Mouse (Mus musculus) adipocyte (in vitro differentiated cells): ENCODE data around the gene Cfap70.

ENCODE experiments used
- DNase-seq: peaks from one replicate; pipeline ENCODE4 v3.0.0-alpha.2; 2016; ENCODE audit warnings: low spot score

Cfap70 gene

DNA sequence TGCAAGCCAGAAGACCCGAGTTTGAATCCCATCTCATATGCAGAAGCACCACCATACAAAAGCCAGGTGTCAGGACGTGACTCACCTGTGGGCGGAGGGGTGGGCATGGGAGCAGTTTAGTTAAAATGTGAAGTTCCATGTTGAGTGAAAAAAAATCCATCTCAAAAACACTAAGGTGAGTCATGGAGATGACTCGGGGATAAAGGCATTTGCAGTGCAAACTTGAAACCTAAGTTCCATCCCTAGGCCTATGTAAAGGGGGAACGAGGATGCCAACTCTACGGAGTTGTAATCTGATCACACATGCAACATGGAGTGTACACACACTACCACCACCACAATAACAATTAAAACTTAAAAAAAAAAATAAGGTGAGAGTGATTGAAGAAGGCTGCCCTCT is 29.0 kb downstream of the Cfap70 start:
- no peak for DNase-seq

DNA sequence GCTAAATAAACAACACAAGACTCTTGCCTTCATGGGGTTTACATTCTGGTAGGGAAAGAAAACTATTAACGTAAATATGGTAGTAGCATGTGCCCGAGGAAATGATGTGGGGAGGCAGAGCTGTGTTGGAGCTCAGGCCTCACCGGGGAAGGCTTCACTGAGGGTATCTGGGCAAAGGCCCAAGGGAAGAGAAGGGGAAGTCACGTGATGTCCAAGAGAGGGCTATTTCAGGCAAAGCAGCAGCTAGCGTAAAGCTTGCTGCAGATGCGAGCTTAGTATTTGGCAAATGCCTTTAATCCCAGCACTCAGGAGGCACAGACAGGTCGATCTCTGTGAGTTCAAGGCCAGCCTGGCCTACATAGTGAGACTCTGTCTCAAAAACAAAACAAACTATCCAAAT is 29.8 kb downstream of the Cfap70 start:
- DNase-seq = no peak

DNA sequence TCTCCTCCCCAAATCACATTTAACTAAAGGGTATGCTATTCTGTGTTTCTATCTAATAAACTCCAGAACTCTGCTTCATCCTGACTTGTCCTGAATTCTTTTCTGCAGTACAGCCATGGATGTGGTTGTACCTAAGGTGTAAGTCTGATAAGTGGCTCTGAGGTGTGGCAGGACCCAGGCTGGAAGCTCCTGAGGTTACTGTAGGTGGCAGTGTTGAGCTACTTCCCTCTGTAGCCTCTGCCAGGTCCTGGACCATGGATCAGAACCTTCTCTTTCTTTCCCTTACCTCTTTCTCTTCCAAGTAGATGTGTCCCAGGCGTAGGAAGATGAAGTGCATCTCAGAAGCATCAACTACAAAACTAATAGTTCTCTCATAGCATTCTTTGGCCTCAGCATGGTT is 52.0 kb downstream of the Cfap70 start:
- DNase-seq = no peak

DNA sequence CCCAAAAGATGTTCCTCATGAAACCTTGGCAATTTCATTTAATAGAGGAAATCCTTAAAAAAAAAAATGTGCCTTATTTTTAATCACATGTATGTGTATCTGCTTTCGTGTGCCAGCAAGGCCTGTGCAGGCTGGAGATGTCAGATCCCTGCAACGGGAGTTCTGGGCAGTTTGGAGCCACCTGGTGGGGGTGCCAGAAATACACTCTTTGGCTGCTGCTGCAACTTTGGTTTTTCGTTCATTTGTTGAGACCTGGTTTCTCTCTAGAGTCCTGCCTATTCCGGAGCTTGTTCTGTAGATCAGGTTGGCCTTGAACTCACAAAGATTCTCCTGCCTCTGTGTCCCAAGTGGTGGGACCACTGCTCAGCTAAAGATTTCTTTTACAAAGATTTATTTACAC is 53.2 kb downstream of the Cfap70 start:
- peak; percentile 29 for DNase-seq

DNA sequence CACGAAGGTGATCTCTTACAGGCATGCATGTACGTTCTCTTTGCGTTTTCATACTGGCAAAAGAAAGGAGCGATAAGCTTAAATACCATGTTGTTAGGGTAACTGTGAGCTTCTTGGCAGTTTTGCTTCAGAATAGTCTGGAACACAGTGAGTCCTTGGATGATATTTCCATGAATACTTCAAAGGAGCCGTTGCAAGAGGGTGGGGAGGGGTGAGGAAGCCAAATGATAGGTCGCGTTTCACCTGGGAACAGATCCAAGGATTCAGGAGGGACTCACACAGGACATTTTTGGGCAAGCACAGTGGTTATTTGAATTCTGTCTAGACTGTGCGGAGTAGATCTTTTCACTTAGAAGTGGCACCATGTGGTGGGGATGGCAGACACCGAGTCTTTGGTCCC is 54.8 kb downstream of the Cfap70 start:
- DNase-seq = no peak

DNA sequence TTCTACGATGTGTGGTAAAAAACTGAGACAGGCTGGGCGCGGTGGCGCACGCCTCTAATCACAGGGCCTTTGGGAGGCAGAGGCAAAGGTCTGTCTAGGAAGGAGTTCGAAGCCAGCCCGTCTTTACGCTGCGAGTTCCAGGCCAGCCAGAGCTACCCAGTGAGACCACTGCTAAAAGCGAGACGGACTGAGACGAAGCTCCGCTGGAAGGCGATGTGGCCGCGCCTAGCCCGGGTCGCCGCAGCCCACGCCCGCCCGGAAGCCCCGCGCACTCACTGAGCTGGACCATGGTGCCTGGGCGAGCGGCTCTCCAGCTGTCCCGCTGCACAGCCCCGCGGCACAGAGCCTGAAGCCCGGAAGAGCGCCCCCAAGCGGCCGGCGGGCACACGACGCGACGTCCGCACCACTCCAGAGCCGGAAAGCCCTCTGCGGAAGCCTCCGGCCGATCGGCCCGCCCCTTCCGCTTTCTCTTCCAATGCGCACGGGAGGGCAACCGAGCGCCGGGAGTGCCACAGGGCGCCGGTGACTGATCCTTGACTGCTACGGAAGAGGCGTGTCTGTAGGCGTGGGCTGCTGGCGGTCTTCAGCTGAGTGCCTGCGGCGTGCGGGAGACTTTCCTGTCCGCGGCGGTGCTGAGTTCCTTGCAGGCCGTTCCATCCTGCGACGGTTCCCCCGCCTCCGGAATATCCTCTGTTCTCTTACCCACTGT is 58.7 kb downstream of the Cfap70 start, which contains the start of gene Mrps16:
Gene Mrps16, minus strand, starts transcription at position 430 of the 709 bp plus-strand sequence.
- DNase-seq = peak; percentile 93

DNA sequence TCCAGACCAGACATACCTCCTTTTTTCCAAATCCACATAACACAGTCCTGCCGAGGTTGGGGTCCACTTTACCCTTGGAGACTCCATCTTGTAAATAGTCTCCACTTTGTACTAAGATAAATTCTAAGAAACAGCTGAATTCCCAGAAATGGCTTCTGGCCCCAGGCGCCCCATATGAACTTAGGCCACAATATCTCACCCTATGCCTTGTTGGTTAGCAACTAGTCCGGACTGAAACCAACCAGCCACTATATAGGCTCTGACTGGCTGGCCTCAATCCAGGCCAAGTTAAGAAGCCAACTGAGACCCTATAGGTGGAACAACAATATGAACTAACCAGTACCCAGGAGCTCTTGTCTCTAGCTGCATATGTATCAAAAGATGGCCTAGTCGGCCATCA is 59.7 kb downstream of the Cfap70 start:
- DNase-seq = no peak

DNA sequence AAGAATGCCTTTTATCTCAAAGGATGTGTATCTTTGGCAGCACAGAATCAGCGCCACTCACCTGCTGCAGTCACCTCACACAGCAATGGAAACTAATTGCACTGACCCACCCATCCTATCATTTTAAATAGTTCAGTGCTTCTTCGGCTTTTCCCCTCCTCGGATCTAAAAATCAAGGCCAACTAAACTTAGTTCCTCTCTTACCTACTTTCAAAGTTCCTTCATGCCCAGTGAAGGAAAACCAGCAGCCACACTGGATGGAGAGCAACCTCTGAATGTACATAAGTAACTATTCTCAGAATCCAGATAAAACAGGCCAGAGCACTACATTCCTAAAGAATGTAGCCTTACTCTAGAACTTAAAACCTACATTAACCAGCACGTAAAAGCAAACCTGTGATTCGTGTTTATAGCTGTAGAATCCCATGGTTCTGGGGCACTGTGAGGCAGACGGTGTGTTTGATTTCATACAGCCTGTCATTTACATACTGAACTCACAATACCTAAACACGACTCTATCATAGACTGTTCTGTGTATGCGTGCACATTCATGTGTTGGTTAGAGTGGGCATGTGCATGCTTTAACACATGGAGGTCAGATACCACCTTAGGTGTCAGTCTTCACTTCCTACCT is 62.5 kb downstream of the Cfap70 start:
- no peak for DNase-seq

DNA sequence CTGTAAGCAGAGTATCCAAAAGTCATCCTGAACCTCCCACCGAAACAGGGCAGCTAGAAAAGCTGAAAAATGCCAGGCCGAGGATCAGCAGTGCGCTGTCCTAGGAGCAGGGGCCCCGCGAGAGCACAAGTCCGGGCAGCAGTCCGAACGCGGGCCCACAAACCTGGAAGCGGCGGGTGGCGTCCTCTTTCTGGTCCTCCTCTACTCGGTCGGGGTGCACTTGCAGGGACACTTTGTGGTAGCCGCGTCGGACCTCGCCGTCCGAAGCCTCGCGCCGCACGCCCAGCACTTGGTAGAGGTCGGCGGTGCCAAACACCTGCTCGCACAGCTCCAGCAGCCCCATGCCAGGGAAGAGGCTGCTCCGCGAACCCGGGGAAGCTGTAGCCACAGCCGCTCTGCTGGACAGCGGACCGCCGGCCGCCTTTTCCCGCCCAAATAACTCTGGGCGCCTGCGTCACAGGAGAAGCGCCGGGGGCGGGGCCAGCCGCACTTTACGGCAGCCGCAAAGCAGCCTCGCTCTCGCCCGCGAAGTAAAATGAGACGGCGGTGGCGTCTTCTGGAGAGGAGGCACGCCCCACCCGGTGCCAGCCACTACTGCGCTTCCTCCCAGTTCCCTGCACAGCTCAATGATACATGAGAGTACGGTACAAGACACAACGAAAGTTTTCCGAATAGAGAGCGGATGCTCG is 63.4 kb downstream of the Cfap70 start, which contains the start of gene Dnajc9:
Gene Dnajc9, minus strand, starts transcription at position 470 of the 689 bp plus-strand sequence.
- peak; percentile 80 for DNase-seq

DNA sequence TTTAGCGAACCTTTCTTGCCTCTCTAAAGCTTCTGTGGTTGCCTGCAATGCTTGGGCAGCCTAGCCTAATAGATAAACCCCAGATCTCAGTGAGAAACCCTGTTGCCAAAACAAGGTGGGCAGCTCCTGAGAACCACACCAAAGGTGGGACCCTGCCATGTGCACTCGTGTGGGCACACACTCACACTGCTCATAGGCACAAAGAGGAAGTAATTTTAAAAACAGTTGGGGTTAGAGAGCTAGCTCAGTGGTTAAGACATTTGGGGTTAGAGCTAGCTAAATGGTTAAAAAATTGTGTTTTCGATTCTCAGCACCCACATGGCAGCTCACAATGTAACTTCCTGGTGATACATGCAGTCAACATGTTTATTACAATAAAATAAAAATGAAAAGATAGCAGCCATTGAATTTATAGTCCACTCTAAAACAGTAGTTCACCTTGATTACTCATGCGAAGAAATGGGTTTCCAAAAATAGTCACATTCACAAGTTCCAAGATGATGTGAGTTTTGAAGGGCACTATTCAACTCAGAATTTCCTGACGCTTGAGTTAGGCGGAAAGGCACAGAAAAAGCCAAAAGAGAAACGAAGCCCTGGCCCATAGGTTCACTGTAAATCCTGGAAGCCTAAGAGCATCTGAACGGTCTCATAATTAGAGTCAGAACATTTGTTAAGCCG is 72.1 kb downstream of the Cfap70 start:
- DNase-seq = no peak

DNA sequence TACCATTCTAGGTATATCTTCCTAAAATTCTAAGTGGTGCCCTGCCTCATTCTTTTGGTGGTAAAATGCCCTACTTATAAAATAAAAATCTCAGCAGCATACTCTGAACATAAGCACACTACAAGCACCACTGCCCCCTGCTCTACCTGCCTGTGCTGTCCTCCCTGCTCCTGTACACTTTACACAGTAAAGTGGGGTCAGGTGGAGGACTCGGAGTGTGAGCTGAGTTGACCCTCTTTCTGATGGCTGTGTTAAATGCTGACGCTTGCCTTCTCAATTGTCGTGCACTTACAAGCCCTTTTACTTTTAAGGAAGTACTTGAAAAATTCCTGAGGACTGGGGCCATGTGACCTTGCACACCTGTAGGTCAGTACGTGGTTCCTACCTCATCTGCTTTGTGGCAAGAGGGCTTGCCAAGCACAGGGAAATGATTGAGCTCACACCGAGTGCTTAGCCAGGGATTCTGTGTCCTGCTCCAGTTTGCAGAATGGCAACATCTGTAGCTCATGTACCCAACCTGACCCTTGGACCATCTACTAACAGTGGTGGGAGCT is 72.9 kb downstream of the Cfap70 start:
- no peak for DNase-seq

DNA sequence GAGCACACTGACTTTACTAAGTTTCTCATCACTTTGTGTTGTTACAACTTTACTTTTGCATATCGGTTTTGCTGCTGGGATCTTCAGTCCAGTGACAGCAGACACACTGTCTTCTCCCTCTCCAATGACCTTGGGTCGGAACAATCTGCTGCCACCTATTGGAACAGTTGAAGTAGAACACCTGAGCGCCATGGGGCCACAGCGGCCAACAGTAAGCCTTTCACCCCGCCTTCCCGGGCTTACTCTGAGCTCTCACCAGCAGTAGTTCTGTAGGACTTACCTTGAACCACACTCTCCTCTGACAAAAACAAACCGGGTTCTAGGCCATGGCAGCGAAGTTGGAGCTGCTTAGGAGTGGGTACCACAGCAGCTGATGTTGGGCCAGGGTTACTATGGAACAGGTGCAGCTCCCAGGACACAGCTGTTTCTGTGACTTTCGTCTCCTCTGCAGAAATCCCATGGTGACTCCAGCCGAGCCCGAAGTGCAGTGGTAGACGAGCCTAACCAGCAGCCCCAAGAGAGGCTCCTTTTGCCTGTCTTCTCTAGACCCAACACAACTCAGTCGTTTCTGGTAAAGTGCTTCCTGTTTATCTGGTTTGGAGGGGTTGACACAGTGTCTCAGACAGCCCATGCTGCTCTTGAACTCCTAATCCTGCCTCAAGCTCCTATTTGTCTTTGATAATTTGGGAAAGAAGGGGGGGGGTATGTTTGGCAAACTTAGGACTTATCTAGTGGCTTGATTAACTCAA is 73.5 kb downstream of the Cfap70 start:
- no peak for DNase-seq

DNA sequence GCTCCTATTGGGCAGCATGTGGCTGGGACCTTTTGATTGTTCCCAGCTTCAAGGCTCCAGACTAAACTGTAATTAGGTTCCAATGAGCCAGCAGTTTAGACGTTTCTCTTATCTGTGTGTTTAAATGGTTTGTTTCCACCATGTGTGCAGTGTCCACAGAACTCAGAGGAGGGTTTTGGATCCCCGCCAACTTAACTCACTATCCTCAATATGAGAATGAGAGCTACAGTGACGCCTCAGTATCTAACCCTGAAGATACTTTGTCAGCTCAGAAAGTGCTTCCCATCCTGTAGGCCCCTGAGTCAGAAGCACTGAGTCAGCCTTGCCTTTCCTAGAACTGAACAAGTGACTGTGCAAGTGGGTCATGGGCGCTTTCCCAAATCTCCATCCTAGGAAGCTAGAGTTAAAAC is 74.9 kb downstream of the Cfap70 start:
- DNase-seq = no peak

DNA sequence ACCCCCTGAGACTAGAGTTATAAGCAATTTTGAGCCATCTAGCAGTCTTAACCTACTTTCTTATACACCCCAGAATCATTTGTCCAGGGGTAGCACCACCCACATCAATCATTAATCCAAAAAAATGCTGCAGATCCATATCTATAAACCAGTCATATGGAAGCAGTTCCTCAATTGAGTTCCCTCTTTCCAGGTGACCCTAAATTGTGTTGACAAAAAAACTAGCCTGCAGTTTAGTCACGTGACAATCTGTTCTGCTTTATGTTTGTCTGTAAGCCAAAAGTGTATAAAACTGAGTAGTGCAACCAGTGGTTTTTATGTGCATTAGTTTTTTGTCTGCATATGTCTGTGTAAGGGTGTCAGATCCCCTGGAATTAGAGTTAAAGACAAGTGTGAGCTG is 80.2 kb downstream of the Cfap70 start:
- no peak for DNase-seq

DNA sequence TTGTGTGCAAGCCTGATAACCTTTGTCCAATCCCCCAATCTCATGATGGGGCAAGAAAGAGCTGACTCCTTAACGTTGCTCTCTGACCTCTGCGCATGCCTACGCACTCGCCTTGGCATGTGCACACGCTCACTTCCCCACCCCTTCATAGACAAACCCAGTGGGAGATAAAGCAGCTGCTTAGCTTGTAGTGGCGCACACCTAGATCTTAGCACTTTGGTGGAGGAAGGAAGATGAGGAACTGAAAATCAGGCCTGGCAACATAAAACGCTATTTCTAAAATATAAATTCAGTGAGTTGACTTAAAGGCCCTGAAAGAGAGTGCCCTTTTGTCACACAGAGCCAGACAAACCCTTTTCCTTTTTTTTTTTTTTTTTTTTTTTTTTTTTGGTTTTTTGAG is 81.2 kb downstream of the Cfap70 start:
- DNase-seq = no peak

DNA sequence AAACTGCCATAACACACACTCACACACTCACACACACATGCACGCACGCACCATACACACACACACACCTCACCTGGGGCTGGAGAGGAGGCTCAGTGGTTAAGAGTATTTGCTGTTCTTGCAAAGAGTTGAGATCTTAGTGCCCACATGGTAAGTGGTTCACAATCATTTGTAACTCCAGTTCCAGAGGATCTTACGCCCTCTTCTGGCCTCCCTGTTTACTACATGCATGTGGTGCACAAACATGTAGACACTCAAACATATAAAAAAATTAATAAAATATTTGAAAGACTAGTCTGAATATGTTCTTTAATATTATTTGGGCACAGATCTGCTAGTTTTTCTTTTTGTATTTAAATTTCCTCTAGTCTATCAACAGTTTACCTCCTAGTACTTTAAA is 83.8 kb downstream of the Cfap70 start:
- no peak for DNase-seq

DNA sequence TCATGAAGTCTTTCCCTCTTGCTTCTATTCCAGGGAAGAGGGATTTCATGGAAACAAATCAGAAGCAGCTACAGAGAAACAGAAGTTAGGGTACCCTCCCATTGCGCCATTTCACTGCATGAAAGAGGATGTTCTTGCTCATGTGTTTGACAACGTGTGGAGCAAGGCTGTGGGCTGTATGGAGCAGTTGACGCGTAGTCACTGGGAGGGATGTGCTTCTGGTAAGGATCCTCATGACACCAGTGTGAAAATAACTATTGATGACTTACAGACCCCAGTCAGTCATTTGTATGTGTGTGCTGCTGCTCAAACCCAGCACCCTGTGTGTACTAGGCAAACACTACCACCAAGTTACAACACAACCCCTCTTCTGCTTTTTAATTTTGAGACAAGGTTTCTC is 88.8 kb downstream of the Cfap70 start:
- no peak for DNase-seq

DNA sequence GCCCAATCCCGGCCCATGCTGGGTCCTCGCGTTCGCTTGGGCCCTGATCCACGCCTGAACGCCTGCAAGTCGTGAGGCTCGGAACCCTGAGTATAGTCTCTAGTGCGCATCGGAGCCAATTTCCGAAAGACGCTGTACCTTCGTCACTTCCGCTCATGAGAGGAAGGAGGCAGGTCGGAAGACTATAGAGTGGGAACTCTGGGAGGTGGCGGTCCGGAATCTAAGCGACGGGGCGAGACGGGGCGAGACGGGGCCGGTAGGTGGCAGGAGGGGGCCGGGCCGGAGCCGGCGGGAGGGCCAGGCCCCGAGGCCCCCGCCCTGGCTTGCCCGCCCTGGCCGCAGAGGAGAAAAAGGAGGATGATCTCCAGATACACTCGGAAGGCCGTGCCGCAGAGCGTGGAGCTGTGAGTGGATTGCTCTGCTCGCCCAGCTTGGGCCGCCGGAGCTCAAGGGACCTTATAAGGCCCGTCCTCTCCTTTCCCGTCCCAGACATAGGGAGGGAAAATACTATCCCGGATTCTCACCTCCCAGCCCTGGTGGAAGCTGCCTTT is 104.0 kb downstream of the Cfap70 start, which contains the start of the genes Ecd and Fam149b:
Gene Ecd, minus strand, starts transcription at position 131 of the 551 bp plus-strand sequence.
Gene Fam149b, plus strand, starts transcription at position 172 of the 551 bp plus-strand sequence.
- peak; percentile 94 for DNase-seq

DNA sequence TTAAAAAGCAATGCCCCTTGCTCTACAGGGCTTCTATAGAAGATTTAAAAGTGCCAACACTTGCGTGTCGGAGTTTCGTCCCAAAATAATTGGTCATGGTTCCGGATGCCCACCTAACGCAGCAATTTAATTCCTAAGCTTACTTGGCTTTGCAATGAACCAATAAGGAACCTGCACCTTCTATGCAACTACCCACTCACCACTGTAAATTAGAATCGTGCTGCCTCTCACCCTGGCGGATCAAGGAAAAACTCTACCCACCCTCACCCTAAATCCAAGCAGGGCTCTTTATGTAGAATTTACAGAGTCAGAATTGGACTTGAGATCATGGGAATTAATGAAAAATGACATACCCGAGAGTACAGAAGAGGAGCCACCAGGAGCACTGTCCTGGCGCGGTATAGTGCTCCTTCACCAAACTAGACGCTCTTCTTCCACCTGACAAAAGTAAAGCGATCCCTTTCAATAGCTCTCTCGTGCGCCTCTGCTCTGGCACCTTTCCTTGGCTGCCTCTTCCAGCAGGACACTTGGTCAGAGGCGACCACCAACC is 104.5 kb downstream of the Cfap70 start:
- DNase-seq = no peak

DNA sequence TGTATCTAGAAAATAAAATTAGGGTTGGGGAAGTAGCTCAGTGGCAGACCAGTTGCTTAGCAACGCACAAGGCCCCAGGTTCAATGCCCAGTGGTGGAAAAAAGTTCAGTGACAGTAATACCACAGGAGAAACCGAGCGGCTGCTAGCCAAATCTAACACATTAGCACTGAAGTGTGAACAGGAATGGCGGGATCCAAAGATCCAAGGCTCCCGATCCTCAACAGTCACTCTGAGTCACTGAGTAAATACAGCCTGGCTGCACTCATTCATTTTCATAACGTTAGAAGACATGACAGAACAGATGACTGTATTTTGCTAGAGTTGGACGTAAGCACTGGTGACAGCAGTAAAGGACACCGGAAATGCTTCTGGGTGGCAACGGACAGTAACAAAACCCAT is 106.1 kb downstream of the Cfap70 start:
- no peak for DNase-seq
